12 mouse cellular contexts compared by ENCODE assay signal in genomic region chr11:96251480-96252031, GRCm38 (mm10). TPM values are rescaled to one million over a fixed set of nuclear protein-coding genes. Genes with fewer than 3 reads are reported as not detected.
DNase-seq lines count a peak whose midpoint lies in the region; ATAC-seq and TF ChIP-seq lines count a peak whose summit lies in the region.
"Had no signal": no experiment of that assay in that cellular context is flagged by ENCODE, and none has a peak within 500 bp of the region (broad histone marks: within the 10 kb centered on the region; RNA-seq: fewer than 3 reads in every experiment).

No protein-coding gene starts in this region.

- intact Hi-C loops in left cerebral cortex, adult 2 months (cut with DNase I): loop anchor here (5.0 kb wide), 1 partner anchor 44 kb away; no protein-coding TSS in a partner anchor

- no peak for TF ChIP-seq CTCF in kidney, postnatal 0 days (IDR thresholded peaks at IDR 0.05; ENCODE audit: low read depth)
- no peak for TF ChIP-seq CTCF in left cerebral cortex, adult 2 months (IDR thresholded peaks at IDR 0.05)

- H3K9me3 ChIP-seq in lung, embryonic 16.5 days (ENCODE audit: control insufficient read depth, low read length): no peaks in the 10 kb centered on the region
- no peaks in the 10 kb centered on the region for H3K9me3 ChIP-seq in kidney, postnatal 0 days (replicated peaks; ENCODE audit: low read length)
- H3K9me3 ChIP-seq in stomach, embryonic 15.5 days: no peaks in the 10 kb centered on the region
- H3K9me3 ChIP-seq: forebrain, embryonic 12.5 days; G1E; hindbrain, embryonic 15.5 days had no signal

- peak overlapping the region; percentile 24; the same call in 1 of the 2 replicates for H3K9ac ChIP-seq in lung, embryonic 16.5 days (ENCODE audit: low read length)
- peak overlapping the region; percentile 91 for H3K9ac ChIP-seq in kidney, postnatal 0 days (ENCODE audit: low read depth, low read length)
- H3K9ac ChIP-seq in stomach, embryonic 15.5 days: no peak overlapping the region
- H3K9ac ChIP-seq: forebrain, embryonic 12.5 days; hindbrain, embryonic 15.5 days had no signal

- no peak for DNase-seq in lung, postnatal 14 days
- peak; percentile 37 for DNase-seq in embryo, embryonic 10.5 days (ENCODE audit: low spot score)
- DNase-seq in kidney, postnatal 0 days (ENCODE audit: low spot score): peak; percentile 62
- DNase-seq in left cerebral cortex, adult 2 months (ENCODE audit: extremely low spot score in 1 of 2, low spot score in 2 of 2): no peak
- no peak for DNase-seq in right cerebral cortex, adult 2 months (ENCODE audit: low spot score in 2 of 2)

- no peak for ATAC-seq in lung, embryonic 16.5 days (ENCODE audit: low read depth)
- peak; percentile 83 for ATAC-seq in kidney, postnatal 0 days (replicated peaks; ENCODE audit: low FRiP score, low read depth)
- no peak for ATAC-seq in stomach, embryonic 15.5 days (ENCODE audit: insufficient read depth, low FRiP score, low read depth)
- ATAC-seq in inflammation-experienced regulatory T-cells, adult 6 months: no peak

- peak overlapping the region; percentile 33 for H3K4me3 ChIP-seq in lung, embryonic 16.5 days (ENCODE audit: low read length)
- peak overlapping the region; percentile 77 for H3K4me3 ChIP-seq in kidney, postnatal 0 days (replicated peaks; ENCODE audit: low read depth, low read length)
- 0 out of 2 replicates have a peak overlapping the region, but pooled peaks have one; percentile 5 for H3K4me3 ChIP-seq in stomach, embryonic 15.5 days (replicated peaks)
- no peak overlapping the region for H3K4me3 ChIP-seq in left cerebral cortex, adult 2 months
- H3K4me3 ChIP-seq: forebrain, embryonic 12.5 days; hindbrain, embryonic 15.5 days had no signal

- WGBS in lung, embryonic 16.5 days: 1% methylated on average over 46 of the region's 46 CpGs
- under 1% methylated on average over 46 of the region's 46 CpGs for WGBS in kidney, postnatal 0 days
- 1% methylated on average over 45 of the region's 46 CpGs for WGBS in stomach, embryonic 15.5 days

- H3K27me3 ChIP-seq in lung, embryonic 16.5 days (ENCODE audit: control insufficient read depth, insufficient read depth, low read depth, low read length): peaks cover 75% of the 10 kb centered on the region
- no peaks in the 10 kb centered on the region for H3K27me3 ChIP-seq in kidney, postnatal 0 days (ENCODE audit: insufficient read depth, low read length)
- peaks cover 76% of the 10 kb centered on the region for H3K27me3 ChIP-seq in stomach, embryonic 15.5 days (replicated peaks)

- H3K4me2 ChIP-seq in lung, embryonic 16.5 days (ENCODE audit: low read depth, low read length): 0 out of 2 replicates have a peak overlapping the region, but pooled peaks have one; percentile 11
- peak overlapping the region; percentile 65 for H3K4me2 ChIP-seq in kidney, postnatal 0 days (ENCODE audit: low read length)
- H3K4me2 ChIP-seq in stomach, embryonic 15.5 days: no peak overlapping the region
- H3K4me2 ChIP-seq: forebrain, embryonic 12.5 days; hindbrain, embryonic 15.5 days had no signal

- no peaks in the 10 kb centered on the region for H3K4me1 ChIP-seq in lung, embryonic 16.5 days (replicated peaks; ENCODE audit: control insufficient read depth, insufficient read depth, low read length)
- peaks cover 24% of the 10 kb centered on the region for H3K4me1 ChIP-seq in kidney, postnatal 0 days (replicated peaks; ENCODE audit: insufficient read depth, low read length)
- peaks cover 9% of the 10 kb centered on the region; the same call in 1 of the 2 replicates for H3K4me1 ChIP-seq in stomach, embryonic 15.5 days
- H3K4me1 ChIP-seq: forebrain, embryonic 12.5 days; hindbrain, embryonic 15.5 days had no signal

- H3K36me3 ChIP-seq in lung, embryonic 16.5 days (ENCODE audit: control insufficient read depth, insufficient read depth, low read length): no peaks in the 10 kb centered on the region
- H3K36me3 ChIP-seq in kidney, postnatal 0 days (ENCODE audit: insufficient read depth, low read length): no peaks in the 10 kb centered on the region
- H3K36me3 ChIP-seq in stomach, embryonic 15.5 days: no peaks in the 10 kb centered on the region
- H3K36me3 ChIP-seq: forebrain, embryonic 12.5 days; G1E; hindbrain, embryonic 15.5 days had no signal

- no peak overlapping the region for H3K27ac ChIP-seq in lung, embryonic 16.5 days (ENCODE audit: low read length)
- H3K27ac ChIP-seq in kidney, postnatal 0 days: peak overlapping the region; percentile 92
- no peak overlapping the region for H3K27ac ChIP-seq in stomach, embryonic 15.5 days
- H3K27ac ChIP-seq in left cerebral cortex, adult 2 months: no peak overlapping the region
- H3K27ac ChIP-seq: forebrain, embryonic 12.5 days; hindbrain, embryonic 15.5 days had no signal

RNA-seq across cellular contexts. Expression of gene Hoxb9, which starts 19.7 kb away (rescaled TPM):
- polyA plus RNA-seq in lung, embryonic 16.5 days (2015; fragmentation: Nextera tagmentation; extraction: Ambion mirVana): 0.28 and 0.30 TPM in 2 replicates
- 22.6 and 23.1 TPM in 2 replicates for polyA plus RNA-seq in kidney, postnatal 0 days (2015; fragmentation: Nextera tagmentation; extraction: Ambion mirVana)
- polyA plus RNA-seq in stomach, embryonic 15.5 days (2015; fragmentation: Nextera tagmentation; extraction: Ambion mirVana): 0.13 and 0.35 TPM in 2 replicates
- polyA plus RNA-seq in inflammation-experienced regulatory T-cells, adult 6 months (2017; shearing (Covaris generic)): not detected
- total RNA-seq in left cerebral cortex, adult 2 months (2021): not detected
- total RNA-seq: G1E; liver, adult 2 months had no signal
- polyA plus RNA-seq: forebrain, embryonic 12.5 days; G1E; liver, adult 2 months had no signal

RNA-seq across cellular contexts. Expression of gene Hoxb8, which starts 30.1 kb away (rescaled TPM):
- polyA plus RNA-seq in lung, embryonic 16.5 days (2015; fragmentation: Nextera tagmentation; extraction: Ambion mirVana): 0.33 and 0.79 TPM in 2 replicates
- polyA plus RNA-seq in kidney, postnatal 0 days (2015; fragmentation: Nextera tagmentation; extraction: Ambion mirVana): 8.7 and 12.2 TPM in 2 replicates
- 1.1 and 1.9 TPM in 2 replicates for polyA plus RNA-seq in stomach, embryonic 15.5 days (2015; fragmentation: Nextera tagmentation; extraction: Ambion mirVana)
- not detected for polyA plus RNA-seq in inflammation-experienced regulatory T-cells, adult 6 months (2017; shearing (Covaris generic))
- total RNA-seq in left cerebral cortex, adult 2 months (2021): not detected
- total RNA-seq: liver, adult 2 months had no signal
- polyA plus RNA-seq: forebrain, embryonic 12.5 days had no signal

RNA-seq across cellular contexts. Expression of gene Hoxb7, which starts 34.9 kb away (rescaled TPM):
- 2.2 and 3.2 TPM in 2 replicates for polyA plus RNA-seq in lung, embryonic 16.5 days (2015; fragmentation: Nextera tagmentation; extraction: Ambion mirVana)
- polyA plus RNA-seq in kidney, postnatal 0 days (2015; fragmentation: Nextera tagmentation; extraction: Ambion mirVana): 56.1 and 58.9 TPM in 2 replicates
- 7.0 and 9.1 TPM in 2 replicates for polyA plus RNA-seq in stomach, embryonic 15.5 days (2015; fragmentation: Nextera tagmentation; extraction: Ambion mirVana)
- not detected for polyA plus RNA-seq in inflammation-experienced regulatory T-cells, adult 6 months (2017; shearing (Covaris generic))
- not detected for total RNA-seq in left cerebral cortex, adult 2 months (2021)
- total RNA-seq: G1E had no signal
- polyA plus RNA-seq: forebrain, embryonic 12.5 days; G1E had no signal

RNA-seq across cellular contexts. Expression of gene Hoxb6, which starts 40.7 kb away (rescaled TPM):
- polyA plus RNA-seq in lung, embryonic 16.5 days (2015; fragmentation: Nextera tagmentation; extraction: Ambion mirVana): 8.8 and 11.6 TPM in 2 replicates
- polyA plus RNA-seq in kidney, postnatal 0 days (2015; fragmentation: Nextera tagmentation; extraction: Ambion mirVana): 45.0 and 47.8 TPM in 2 replicates
- 7.5 and 10.7 TPM in 2 replicates for polyA plus RNA-seq in stomach, embryonic 15.5 days (2015; fragmentation: Nextera tagmentation; extraction: Ambion mirVana)
- polyA plus RNA-seq in inflammation-experienced regulatory T-cells, adult 6 months (2017; shearing (Covaris generic)): not detected
- total RNA-seq in left cerebral cortex, adult 2 months (2021): not detected
- total RNA-seq: G1E; liver, adult 2 months had no signal
- polyA plus RNA-seq: forebrain, embryonic 12.5 days had no signal

RNA-seq across cellular contexts. Expression of gene Hoxb5, which starts 51.6 kb away (rescaled TPM):
- polyA plus RNA-seq in lung, embryonic 16.5 days (2015; fragmentation: Nextera tagmentation; extraction: Ambion mirVana): 39.2 and 46.6 TPM in 2 replicates
- 10.2 and 12.9 TPM in 2 replicates for polyA plus RNA-seq in kidney, postnatal 0 days (2015; fragmentation: Nextera tagmentation; extraction: Ambion mirVana)
- polyA plus RNA-seq in stomach, embryonic 15.5 days (2015; fragmentation: Nextera tagmentation; extraction: Ambion mirVana): 17.6 and 17.9 TPM in 2 replicates
- polyA plus RNA-seq in inflammation-experienced regulatory T-cells, adult 6 months (2017; shearing (Covaris generic)): not detected
- not detected for total RNA-seq in left cerebral cortex, adult 2 months (2021)
- polyA plus RNA-seq: forebrain, embryonic 12.5 days had no signal

Comparison
In these comparisons a context has a peak if more than half of its experiments do, and no peak if none do; other contexts are left out.
1. DNase-seq: peak in embryo, embryonic 10.5 days (single experiment) and kidney, postnatal 0 days (single experiment); none in lung, postnatal 14 days (single experiment), left cerebral cortex, adult 2 months (0 of 2) and right cerebral cortex, adult 2 months (0 of 2).
2. RNA of gene Hoxb9, which starts 19.7 kb away (polyA plus RNA-seq): 22.6 to 23.1 TPM in kidney, postnatal 0 days; 0.13 to 0.35 TPM in stomach, embryonic 15.5 days, 0.28 to 0.30 TPM in lung, embryonic 16.5 days and not detected in inflammation-experienced regulatory T-cells, adult 6 months; every median in the first group is over 10 times any median in the second.